Mouse (Mus musculus) liver, embryonic 14.5 days (tissue): ENCODE results near the gene Taf11. TPM values are rescaled to one million over a fixed set of nuclear protein-coding genes. Genes with fewer than 3 reads are reported as not detected.

ENCODE experiments used
- ATAC-seq: fragments of 200-750 bp; cut with Nextera tagmentation; 2 replicates; pipeline ENCODE4 v1.8.0; 2017; ENCODE audit warnings: moderate number of reproducible peaks, mild to moderate bottlenecking, moderate library complexity; ENCODE audit not compliant: insufficient read depth
- DNase-seq, 3 experiments: peaks; one replicate each; pipeline ENCODE4 v3.0.0-alpha.2; 2012 to 2013; ENCODE audit warnings: low read depth in 3 of 3, low spot score in 3 of 3
- H3K27ac ChIP-seq: fragments of 300-500 bp; sonication (generic); 2 replicates; pipeline ENCODE4 v1.5.1; 2014; ENCODE audit warnings: moderate library complexity, mild to moderate bottlenecking, control low read depth, inconsistent platforms
- H3K27me3 ChIP-seq: fragments of 300-500 bp; sonication (generic); 2 replicates; pipeline ENCODE4 v1.6.1; 2014; ENCODE audit warnings: mild to moderate bottlenecking, low read length, moderate library complexity; ENCODE audit not compliant: control insufficient read depth, insufficient read depth
- H3K36me3 ChIP-seq: fragments of 300-500 bp; sonication (generic); replicated peaks from 2 replicates; pipeline ENCODE4 v1.6.1; 2014; ENCODE audit warnings: low read depth; ENCODE audit not compliant: control insufficient read depth, insufficient read depth
- H3K4me1 ChIP-seq, 2 experiments: fragments of 200-500 bp in 1 of 2; fragments of 300-500 bp in 1 of 2; sonication (generic) in 1 of 2; replicated peaks; 2 replicates each; pipeline ENCODE4 v1.6.1; 2012 to 2014; ENCODE audit warnings: antibody characterized with exemption in 1 of 2, inconsistent platforms in 1 of 2, low read length in 1 of 2; ENCODE audit not compliant: control insufficient read depth in 2 of 2, insufficient read depth in 2 of 2
- H3K4me2 ChIP-seq: fragments of 300-500 bp; sonication (generic); 2 replicates; pipeline ENCODE4 v1.6.1; 2014; ENCODE audit warnings: low read depth, mild to moderate bottlenecking, control low read depth, moderate library complexity
- H3K4me3 ChIP-seq, 2 experiments: fragments of 200-500 bp in 1 of 2; fragments of 300-500 bp in 1 of 2; sonication (generic) in 1 of 2; 2 replicates each; pipeline ENCODE4 v1.5.1; 2012 to 2014; ENCODE audit warnings: low read depth in 2 of 2, low read length in 2 of 2, mild to moderate bottlenecking in 2 of 2, control low read depth in 1 of 2, inconsistent platforms in 1 of 2, moderate library complexity in 1 of 2; ENCODE audit not compliant: insufficient read depth in 1 of 2
- H3K9ac ChIP-seq: fragments of 300-500 bp; sonication (generic); replicated peaks from 2 replicates; pipeline ENCODE4 v1.6.1; 2014; ENCODE audit warnings: mild to moderate bottlenecking, control low read depth, moderate library complexity
- H3K9me3 ChIP-seq: fragments of 300-500 bp; sonication (generic); 2 replicates; pipeline ENCODE4 v1.6.1; 2016; ENCODE audit warnings: low read length, mixed read lengths; ENCODE audit not compliant: control insufficient read depth
- CTCF ChIP-seq: IDR thresholded peaks from 2 replicates; pipeline ENCODE4 v1.5.1; 2016; ENCODE audit warnings: antibody characterized with exemption, low read depth, control low read depth
- EP300 ChIP-seq: IDR thresholded peaks from 2 replicates; pipeline ENCODE4 v1.6.1; 2016; ENCODE audit warnings: antibody characterized with exemption, low read depth
- WGBS: fragments of 180-500 bp; shearing (Covaris S2); extraction: QIAGEN DNeasy Blood & Tissue Kit; methylation state at CpG from one replicate; pipeline ENCODE4 v1.1.7; 2014; ENCODE audit not compliant: insufficient replicate concordance; 5-methylcytosine and 5-hydroxymethylcytosine counted together
- polyA plus RNA-seq, 2 experiments: library from polyadenylated mRNA; depleted of rRNA in 1 of 2; stranded (reverse) in 1 of 2; unstranded in 1 of 2; fragments of >200 nt; fragmentation: Nextera tagmentation in 1 of 2; extraction: Ambion mirVana in 1 of 2; gene quantifications; 2 replicates each; pipeline versions ENCODE4 v1.2.1 to v1.2.3; 2012 to 2014

Gene Taf11
- polyA plus RNA-seq, 2 experiments = 16.9 to 24.1 TPM

DNA sequence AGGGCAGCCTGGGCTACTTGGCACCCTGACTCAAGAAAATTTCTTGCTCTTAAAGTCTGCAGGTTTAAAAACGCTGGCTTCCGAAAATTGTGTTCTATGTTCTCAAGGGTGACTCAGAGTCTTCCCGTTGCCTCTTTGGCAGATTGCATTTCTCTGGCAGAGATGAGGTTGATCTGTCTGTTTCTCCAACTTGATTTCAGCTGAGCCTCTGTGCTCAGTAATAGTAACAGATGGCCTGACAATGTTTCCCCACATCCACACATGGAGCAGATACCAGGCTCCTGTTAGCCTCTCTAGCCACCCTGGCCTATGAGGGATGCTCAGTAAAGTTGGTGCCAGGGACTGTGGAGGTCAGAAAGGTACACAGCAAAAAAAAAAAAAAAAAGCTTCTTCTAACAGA is 37.8 kb downstream of the Taf11 start:
- Histone ChIP-seq H3K27ac (no peak overlapping the region), H3K36me3 (no peaks in the 10 kb centered on the region), H3K4me1 (peaks cover 17% of the 10 kb centered on the region in 2 experiments), H3K4me3 (no peak overlapping the region), H3K9me3 (no peaks in the 10 kb centered on the region), H3K27me3 (no peaks in the 10 kb centered on the region), H3K9ac (no peak overlapping the region), H3K4me2 (no peak overlapping the region)
- WGBS = 82% methylated on average over 3 of the region's 3 CpGs
- TF ChIP-seq EP300 (no peak), CTCF (no peak)
- ATAC-seq (no peak), DNase-seq (no peak)

DNA sequence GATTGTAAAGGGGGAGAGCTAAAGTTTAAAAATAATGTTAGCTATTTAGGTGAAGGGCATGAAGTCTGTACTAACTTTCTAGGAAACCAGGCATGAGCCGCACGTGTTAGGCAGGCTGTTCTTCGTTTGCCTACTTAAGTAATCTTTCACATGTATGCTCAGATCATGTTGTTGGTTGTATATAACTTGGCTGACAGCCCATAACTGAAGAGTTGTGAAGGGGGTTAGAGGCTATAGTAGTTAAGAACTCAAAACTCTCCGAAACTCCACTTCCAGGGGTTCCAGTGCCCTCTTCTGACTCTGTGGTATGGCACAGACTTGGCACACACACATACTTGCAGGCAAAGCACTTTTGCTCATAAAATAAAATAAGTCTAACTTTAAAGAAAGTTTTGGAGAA is 42.9 kb downstream of the Taf11 start:
- Histone ChIP-seq H3K36me3 (no peaks in the 10 kb centered on the region), H3K4me3 (no peak overlapping the region), H3K9ac (no peak overlapping the region), H3K27ac (no peak overlapping the region), H3K27me3 (no peaks in the 10 kb centered on the region), H3K4me2 (no peak overlapping the region), H3K9me3 (no peaks in the 10 kb centered on the region), H3K4me1 (no peaks in the 10 kb centered on the region)
- TF ChIP-seq CTCF (no peak), EP300 (no peak)
- ATAC-seq (no peak), DNase-seq (no peak)
- WGBS = 82% methylated on average over 4 of the region's 4 CpGs

DNA sequence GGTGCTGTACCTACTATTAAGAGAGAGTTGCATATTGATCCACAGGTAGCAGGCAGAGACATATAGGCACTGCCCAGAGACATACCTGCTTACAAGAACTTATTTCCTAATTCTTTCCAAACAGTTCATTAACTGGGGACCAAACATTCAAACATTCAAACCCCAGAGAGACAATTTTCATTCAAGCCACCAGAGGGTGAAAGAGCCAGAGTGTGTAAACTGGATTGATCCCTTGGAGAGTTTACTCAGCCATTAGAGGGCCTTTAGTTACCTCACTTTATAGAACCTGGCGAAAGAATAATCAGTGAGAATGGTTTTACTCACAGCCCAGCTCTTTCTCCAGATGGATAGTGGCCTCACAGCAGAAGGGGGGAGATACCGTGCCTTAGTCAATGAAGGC is 44.2 kb downstream of the Taf11 start:
- ATAC-seq = no peak

DNA sequence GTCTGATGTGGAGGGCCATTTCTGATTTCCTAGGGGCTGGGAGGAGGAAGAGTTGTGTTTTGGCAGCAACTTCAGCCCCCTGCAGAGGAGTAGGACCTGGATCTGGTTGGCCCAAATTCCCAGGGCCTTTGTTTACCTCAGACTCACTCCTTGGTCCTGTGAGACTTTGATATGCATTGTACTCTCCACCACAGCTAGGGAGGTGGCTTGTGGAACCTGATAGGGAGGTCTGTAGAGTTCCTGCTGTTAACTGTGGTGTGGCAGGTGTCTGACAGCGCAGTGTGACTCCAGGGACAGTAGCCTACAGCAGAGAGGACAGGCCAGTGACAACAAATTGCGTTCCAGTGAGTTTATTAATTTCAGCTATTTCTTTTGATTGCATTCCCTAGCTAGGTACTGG is 50.5 kb downstream of the Taf11 start:
- peak overlapping the region; percentile 95 for H3K4me2 ChIP-seq
- 18% methylated on average over 2 of the region's 2 CpGs for WGBS
- H3K9me3 ChIP-seq = no peaks in the 10 kb centered on the region
- TF ChIP-seq EP300 = peak; percentile 75
- no peak for TF ChIP-seq CTCF
- no peaks in the 10 kb centered on the region for H3K27me3 ChIP-seq
- peak overlapping the region; percentile 47 for H3K9ac ChIP-seq
- no peaks in the 10 kb centered on the region for H3K36me3 ChIP-seq
- H3K27ac ChIP-seq = peak overlapping the region; percentile 55
- DNase-seq = peak in 1 of 3 experiments; percentile 46
- peak overlapping the region in 1 of 2 experiments; percentile 91; a peak in 1 of 4 replicates for H3K4me3 ChIP-seq
- ATAC-seq = peak; percentile 60
- peaks cover 30 to 33% of the 10 kb centered on the region in 2 experiments for H3K4me1 ChIP-seq

More for the DNA sequence above, 44.2 kb downstream of the Taf11 start:
- no peak overlapping the region for H3K27ac ChIP-seq
- no peak overlapping the region for H3K4me3 ChIP-seq
- H3K4me2 ChIP-seq = no peak overlapping the region
- H3K27me3 ChIP-seq = no peaks in the 10 kb centered on the region
- H3K9ac ChIP-seq = no peak overlapping the region
- WGBS = 76% methylated on average over 2 of the region's 2 CpGs
- H3K9me3 ChIP-seq = no peaks in the 10 kb centered on the region
- TF ChIP-seq EP300 = no peak
- TF ChIP-seq CTCF = no peak
- no peaks in the 10 kb centered on the region for H3K4me1 ChIP-seq
- H3K36me3 ChIP-seq = no peaks in the 10 kb centered on the region
- no peak for DNase-seq

DNA sequence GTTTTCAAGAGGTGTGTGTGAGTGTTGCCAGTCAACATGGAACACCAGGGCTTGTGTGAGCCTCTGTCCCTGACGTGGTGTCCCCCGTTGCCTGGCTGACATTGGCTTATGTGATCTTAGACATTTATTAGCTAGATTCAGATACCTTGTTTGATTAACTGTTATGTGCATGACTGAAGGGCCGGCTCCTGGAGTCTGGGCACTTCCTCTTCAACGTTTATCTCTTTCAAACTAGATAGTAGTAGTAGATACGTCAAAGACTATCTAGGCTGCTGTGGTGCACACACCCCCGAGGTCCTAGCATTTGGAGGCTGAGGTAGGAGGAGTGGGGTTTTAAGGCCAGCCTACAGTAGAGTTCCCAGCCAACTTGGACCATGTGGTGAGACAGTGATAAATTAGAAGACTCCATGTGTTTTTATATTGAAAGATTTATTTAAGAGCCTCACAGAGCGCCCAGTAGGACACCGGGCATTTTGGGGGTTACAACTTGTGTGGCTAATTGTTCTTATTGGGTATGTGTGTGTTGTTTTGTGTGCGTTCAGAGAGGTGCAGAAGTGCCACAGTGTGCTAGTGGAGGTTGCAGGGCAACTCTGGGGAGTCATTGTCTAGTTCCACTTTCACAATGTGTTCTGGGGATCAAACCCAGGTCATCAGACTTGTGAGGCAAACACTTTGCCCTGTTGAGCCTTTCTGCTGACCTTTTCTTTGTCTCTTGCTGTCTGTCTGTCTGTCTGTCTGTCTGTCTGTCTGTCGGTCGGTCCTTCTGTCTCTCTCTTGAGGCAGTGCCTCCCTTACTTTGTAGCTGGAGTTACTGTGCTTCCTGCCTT is 51.8 kb downstream of the Taf11 start:
- Histone ChIP-seq H3K4me2 (peak overlapping the region; percentile 95), H3K9me3 (no peaks in the 10 kb centered on the region), H3K4me1 (peaks cover 30 to 33% of the 10 kb centered on the region in 2 experiments), H3K36me3 (peaks cover 5% of the 10 kb centered on the region), H3K27me3 (no peaks in the 10 kb centered on the region), H3K9ac (peak overlapping the region; percentile 70), H3K27ac (peak overlapping the region; percentile 71), H3K4me3 (peak overlapping the region; percentile 69 to 91)
- no peak for TF ChIP-seq EP300
- TF ChIP-seq CTCF = no peak
- 17% methylated on average over 11 of the region's 11 CpGs for WGBS
- ATAC-seq (no peak), DNase-seq (peak in 1 of 3 experiments; percentile 35)
